Mouse (Mus musculus) spleen, postnatal 0 days (tissue): Measurements from ENCODE around the gene Arl16. TPM values are rescaled to one million over a fixed set of nuclear protein-coding genes. Genes with fewer than 3 reads are reported as not detected.

ENCODE experiments used
- polyA plus RNA-seq: library from polyadenylated mRNA; unstranded; fragments of >200 nt; fragmentation: Nextera tagmentation; extraction: Ambion mirVana; gene quantifications from 2 replicates; pipeline ENCODE4 v1.2.1, GENCODE M21; 2015

The Arl16 gene
- polyA plus RNA-seq: 22.7 TPM in 2 replicates

DNA sequence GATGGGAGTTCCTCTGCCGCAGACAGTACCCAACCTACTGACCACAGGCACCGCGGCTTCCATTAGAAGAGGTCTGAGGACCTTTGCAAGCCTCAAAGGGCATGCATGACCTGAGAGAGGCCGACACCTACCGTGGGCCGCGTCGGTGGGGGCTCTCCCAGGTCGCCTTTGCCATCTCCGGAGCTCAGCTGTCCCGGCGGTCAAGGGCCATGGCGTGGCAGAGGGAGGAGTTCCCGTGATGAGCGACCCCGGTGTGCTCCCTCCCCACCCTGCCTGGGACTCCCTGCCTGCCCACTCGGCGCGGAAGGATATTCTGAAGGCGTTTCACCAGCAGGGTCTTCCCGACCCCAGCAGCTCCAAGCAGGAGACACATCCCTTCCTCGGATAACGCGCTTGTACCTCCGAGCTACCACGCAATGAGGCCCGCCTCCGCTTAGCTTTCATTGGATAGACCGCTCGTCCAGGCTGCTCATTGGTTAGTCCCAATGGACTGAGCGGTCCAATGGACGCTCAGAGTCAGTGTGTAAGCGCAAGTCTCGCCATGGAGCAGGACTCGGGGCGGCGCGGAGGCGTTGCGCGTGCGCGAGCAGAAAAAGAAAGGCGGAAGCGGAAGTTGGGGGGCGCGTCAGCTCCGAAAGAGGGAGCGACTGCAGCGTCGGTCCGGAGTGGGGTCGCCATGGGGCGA, at the start of gene Arl16:
Arl16 (minus strand) TSS at position 557 of the 685 bp plus-strand sequence.

DNA sequence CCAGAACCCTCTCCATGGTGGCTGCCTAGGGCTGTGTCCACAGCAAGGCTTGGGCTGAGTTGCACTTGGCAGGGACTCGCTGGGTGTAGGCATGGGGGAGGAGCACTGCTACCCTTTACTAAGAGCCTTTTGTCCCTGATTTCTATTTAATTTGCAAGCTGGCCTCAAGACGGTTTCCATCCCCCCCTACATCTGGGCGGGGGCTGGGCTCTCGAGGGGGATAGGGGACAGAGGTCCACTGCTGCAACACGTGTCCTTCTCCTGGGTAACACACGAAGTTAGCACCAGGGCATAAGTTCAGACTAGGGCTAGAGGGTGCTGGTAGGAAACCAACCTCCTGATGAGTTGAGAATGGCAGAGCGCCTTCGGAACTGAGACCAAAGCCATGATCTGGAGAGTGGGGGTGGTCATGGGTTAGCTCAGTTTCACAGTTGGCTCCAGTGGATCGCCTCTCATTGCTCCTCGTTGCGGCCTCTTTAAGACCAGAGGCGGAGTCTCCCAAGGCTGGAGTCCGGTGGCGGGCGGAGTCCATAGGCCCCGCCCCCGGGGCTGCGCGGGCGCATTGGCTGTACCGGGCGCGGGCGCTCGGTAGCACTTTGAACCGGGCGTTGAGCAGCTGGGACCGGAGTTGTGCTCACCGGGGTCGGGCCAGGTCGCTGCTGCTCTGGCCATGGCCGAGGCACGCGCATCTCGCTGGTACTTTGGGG, 24.1 kb upstream of the Arl16 start, which contains the start of gene Slc25a10:
Slc25a10 (plus strand) TSS at position 524 of the 707 bp plus-strand sequence.

DNA sequence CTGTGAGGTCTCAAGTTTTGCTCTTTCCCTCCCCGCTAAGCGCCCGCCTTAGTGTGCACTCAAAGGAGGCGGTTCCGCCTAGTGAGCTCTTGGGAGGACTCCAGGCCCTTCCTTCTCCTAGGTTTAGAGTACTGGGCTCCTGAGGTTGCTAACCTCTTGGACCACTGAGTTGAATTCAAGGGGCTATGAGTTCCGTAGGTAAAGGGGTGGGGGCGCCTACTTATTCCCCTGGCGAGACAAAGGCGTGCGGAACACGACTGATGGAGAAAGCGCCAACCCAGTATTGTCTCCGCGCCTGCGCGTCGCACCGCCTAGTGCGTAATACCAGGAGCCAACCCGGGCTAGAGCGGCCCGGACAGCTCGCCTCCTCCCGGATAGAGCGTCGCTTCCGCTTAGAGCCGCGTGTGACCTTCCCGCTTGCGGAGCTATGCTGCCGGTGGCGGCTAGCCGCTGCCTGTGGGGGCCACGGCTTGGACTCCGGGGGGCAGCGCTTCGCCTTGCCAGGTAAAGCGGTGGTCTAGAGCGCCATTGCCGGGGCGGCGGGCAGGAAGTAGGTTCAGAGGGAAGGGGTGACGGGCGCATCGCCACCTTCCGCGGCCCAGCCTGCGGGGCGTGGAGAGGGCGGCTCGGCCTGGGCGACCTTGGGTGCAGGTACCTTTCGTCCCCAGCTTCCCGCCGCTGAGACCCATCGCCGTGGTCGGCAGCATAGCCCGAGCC, 17.0 kb upstream of the Arl16 start, which contains the start of gene Mrpl12:
Mrpl12 (plus strand) TSS at position 349 of the 717 bp plus-strand sequence.

DNA sequence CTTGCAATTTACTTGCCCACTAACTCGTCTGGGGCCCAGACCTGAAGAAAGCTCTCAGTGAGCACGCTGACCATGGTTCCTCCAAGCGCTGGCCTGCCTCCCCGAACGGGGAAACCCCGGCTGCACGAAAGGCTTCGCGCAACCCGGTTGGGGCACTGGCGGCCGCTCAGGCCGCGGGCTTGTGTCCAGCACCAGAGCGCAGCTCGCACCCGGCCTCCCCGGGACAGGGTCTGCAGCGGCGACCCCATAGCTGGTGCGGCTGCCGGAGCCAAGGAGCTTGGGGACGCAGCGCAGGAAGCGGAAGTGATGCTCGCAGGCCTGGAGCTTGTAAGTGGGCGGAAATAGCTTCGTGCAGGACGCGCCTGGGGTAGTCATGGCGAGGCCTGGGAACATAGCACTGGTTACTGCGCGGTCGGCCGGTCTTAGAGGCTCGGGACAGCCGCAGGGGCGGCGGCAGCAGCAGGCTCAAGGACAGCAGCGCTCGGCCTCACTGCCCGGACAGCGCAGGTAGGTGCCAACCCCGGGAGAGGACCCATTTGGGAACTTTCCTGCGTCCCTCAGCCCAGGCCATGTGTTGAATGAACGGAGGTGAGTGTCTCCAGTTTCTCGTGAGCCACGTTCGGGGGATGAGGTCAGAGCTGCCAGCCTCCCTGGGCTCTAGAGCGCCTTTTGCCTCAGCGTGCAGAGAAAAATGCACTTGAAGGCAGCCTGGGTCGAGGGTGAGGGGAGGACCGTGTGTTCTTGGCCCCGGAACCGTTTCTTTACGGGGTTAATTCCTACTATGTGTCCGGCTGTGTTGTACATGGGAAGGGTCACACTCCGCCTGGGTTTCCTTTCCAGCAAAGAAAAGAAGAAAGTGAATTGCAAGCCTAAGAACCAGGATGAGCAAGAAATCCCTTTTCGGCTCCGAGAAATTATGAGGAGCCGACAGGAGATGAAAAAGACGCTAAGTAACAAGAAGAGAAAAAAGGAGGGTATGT, 9.3 kb downstream of the Arl16 start, which contains the start of the genes Oxld1 and Ccdc137:
Oxld1 (minus strand) TSS at position 297 of the 980 bp plus-strand sequence.
Ccdc137 (plus strand) TSS at position 344 of the 980 bp plus-strand sequence.

DNA sequence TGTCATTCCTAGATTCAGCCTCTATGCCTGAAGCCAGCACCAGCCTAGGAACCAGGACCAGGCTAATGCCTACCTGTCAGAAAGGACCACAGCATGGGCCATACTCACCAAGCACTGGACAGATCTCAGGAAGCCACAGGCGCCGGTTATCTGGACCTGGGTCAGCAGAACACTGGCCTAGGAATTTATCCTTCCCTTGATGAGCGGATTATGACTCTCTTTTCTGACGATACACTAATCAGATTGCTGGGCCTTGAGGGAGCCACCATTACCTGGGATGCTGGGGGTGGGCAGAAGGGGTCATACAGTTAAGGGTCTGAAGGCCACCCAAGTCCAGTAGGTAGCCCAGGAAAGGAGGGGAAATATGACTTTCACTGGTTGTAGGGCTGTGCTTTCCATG, 14.1 kb downstream of the Arl16 start, which contains the start of gene Pde6g:
Pde6g (minus strand) TSS at position 195 of the 400 bp plus-strand sequence.

DNA sequence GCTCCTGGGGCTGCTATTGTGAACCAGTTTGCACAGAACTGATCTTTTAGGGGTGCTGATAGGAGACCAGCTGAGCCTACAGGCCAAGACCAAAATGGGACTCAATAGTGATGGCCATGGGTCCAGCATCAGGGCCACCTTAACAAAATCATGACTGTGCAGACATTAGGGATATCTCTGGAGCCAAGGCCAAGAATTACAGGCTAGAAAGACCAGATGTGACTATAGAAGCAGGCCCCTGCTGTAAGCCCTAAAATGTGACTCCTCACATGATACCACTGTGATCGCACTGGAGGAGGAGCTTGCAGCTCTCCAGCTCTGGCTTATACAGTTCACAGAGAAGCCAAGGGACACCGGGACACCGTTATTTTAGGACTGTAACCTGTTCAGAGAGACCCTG, 25.1 kb downstream of the Arl16 start, which contains the start of gene Tspan10:
Tspan10 (plus strand) TSS at position 301 of the 400 bp plus-strand sequence.

DNA sequence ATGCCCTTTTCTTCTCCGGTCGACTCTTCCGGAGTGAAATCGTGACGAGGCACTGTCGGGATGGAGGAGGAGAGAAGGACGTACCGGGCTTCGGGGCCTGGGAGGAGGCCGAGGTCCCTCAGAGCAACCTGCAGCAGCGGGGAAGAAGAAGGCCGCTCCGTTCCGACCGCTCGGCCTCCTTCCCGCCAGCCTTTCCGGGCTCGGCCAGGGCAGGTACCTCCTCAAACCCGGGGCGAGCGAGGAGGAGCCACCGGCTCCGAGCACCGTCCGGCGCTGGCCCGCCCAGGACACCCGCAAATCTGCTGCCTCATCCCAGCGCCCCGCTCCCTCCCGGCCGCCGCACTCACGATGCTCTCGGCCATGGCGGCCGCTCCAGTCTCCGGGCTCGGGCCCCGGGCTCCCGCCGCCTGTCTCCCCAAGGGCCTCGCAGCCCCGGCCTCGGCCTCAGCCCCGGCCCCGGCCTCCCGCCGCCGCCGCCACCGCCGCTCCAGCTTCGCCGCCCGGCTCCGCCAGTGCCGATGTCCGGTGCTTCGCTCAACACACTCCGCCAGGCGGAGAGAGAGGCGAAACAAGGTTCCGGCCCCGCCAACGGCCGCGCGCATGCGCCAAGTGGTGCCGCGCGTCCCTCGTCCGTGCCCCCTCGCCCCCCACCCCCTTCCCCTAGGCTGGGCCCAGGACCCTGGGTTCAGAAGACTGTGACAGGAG, 30.1 kb downstream of the Arl16 start, which contains the start of gene Nploc4:
Nploc4 (minus strand) TSS at position 557 of the 705 bp plus-strand sequence.

Other genes with a start within 250 kb of the Arl16 start
- gene Bahcc1, start 234.7 kb downstream of the Arl16 start, polyA plus RNA-seq: 2.6 and 4.8 TPM in 2 replicates
- gene Actg1, start 119.1 kb downstream of the Arl16 start, polyA plus RNA-seq: 706 and 868 TPM in 2 replicates
- 0.29 and 0.52 TPM in 2 replicates for gene Fscn2, start 106.1 kb downstream of the Arl16 start, polyA plus RNA-seq
- 11.0 and 12.8 TPM in 2 replicates for gene Faap100, start 88.8 kb downstream of the Arl16 start, polyA plus RNA-seq
- gene Nploc4, start 29.9 kb downstream of the Arl16 start, polyA plus RNA-seq: 19.0 and 19.5 TPM in 2 replicates
- gene Tspan10, start 25.0 kb downstream of the Arl16 start, polyA plus RNA-seq: 0.07 TPM in 1 of 2 replicates, not detected in the other
- 0.12 and 0.16 TPM in 2 replicates for gene Pde6g, start 14.1 kb downstream of the Arl16 start, polyA plus RNA-seq
- gene Oxld1, start 9.5 kb downstream of the Arl16 start, polyA plus RNA-seq: 11.2 and 15.7 TPM in 2 replicates
- gene Ccdc137, start 9.5 kb downstream of the Arl16 start, polyA plus RNA-seq: 24.2 and 24.8 TPM in 2 replicates
- gene Mrpl12, start 17.0 kb upstream of the Arl16 start, polyA plus RNA-seq: 99.2 and 107 TPM in 2 replicates
- gene Slc25a10, start 24.2 kb upstream of the Arl16 start, polyA plus RNA-seq: 16.9 and 18.6 TPM in 2 replicates
- 0.13 TPM in 1 of 2 replicates, not detected in the other for gene Gcgr, start 63.1 kb upstream of the Arl16 start, polyA plus RNA-seq
- gene Mcrip1, start 82.1 kb upstream of the Arl16 start, polyA plus RNA-seq: 76.2 and 89.7 TPM in 2 replicates
- not detected in 2 replicates for gene Ppp1r27, start 83.5 kb upstream of the Arl16 start, polyA plus RNA-seq
- 206 and 241 TPM in 2 replicates for gene P4hb, start 105.6 kb upstream of the Arl16 start, polyA plus RNA-seq
- gene Arhgdia, start 114.0 kb upstream of the Arl16 start, polyA plus RNA-seq: 234 and 266 TPM in 2 replicates
- 381 and 432 TPM in 2 replicates for gene Alyref, start 130.8 kb upstream of the Arl16 start, polyA plus RNA-seq
- 120 and 128 TPM in 2 replicates for gene Anapc11, start 130.8 kb upstream of the Arl16 start, polyA plus RNA-seq
- 2.7 and 5.2 TPM in 2 replicates for gene Npb, start 140.9 kb upstream of the Arl16 start, polyA plus RNA-seq
- gene Pcyt2, start 150.3 kb upstream of the Arl16 start, polyA plus RNA-seq: 48.5 and 54.1 TPM in 2 replicates
- 49.4 and 54.1 TPM in 2 replicates for gene Sirt7, start 157.6 kb upstream of the Arl16 start, polyA plus RNA-seq
- 40.0 and 41.2 TPM in 2 replicates for gene Mafg, start 166.0 kb upstream of the Arl16 start, polyA plus RNA-seq
- 3.5 and 5.2 TPM in 2 replicates for gene Pycr1, start 176.2 kb upstream of the Arl16 start, polyA plus RNA-seq
- 0.23 and 0.29 TPM in 2 replicates for gene Myadml2, start 180.6 kb upstream of the Arl16 start, polyA plus RNA-seq
- not detected in 2 replicates for gene Notum, start 193.6 kb upstream of the Arl16 start, polyA plus RNA-seq
- 60.0 and 64.9 TPM in 2 replicates for gene Aspscr1, start 205.4 kb upstream of the Arl16 start, polyA plus RNA-seq
- gene Cenpx, start 246.1 kb upstream of the Arl16 start, polyA plus RNA-seq: 143 and 147 TPM in 2 replicates
- gene Lrrc45, start 246.3 kb upstream of the Arl16 start, polyA plus RNA-seq: 12.3 and 13.8 TPM in 2 replicates